Mouse (Mus musculus): ENCODE measurements at regions not wholly inside any gene's neighbourhood (a gene's known extent, or its start where the extent isn't known, plus 50 kb on each side); places are given as distances from the start of the nearest gene placed in this dataset.

GRCm38 (mm10) chr12:109973598-109973997, 305.3 kb upstream of the Dio3 start:
- Histone ChIP-seq H3K9me3 (ENCODE audit: control insufficient read depth, low read length) (no peaks in the 10 kb centered on the region), H3K27ac (ENCODE audit: low read length) (no peak overlapping the region), H3K4me2 (ENCODE audit: low read depth, low read length) (no peak overlapping the region), H3K9ac (ENCODE audit: low read depth, low read length) (no peak overlapping the region), H3K27me3 (replicated peaks; ENCODE audit: control insufficient read depth, insufficient read depth, low read length) (no peaks in the 10 kb centered on the region), H3K36me3 (ENCODE audit: control insufficient read depth, insufficient read depth, low read length) (no peaks in the 10 kb centered on the region), H3K4me1 (ENCODE audit: control insufficient read depth, insufficient read depth, low read length) (no peaks in the 10 kb centered on the region), H3K4me3 (ENCODE audit: low read length) (no peak overlapping the region)
- ATAC-seq: peak; percentile 58; the same call in 1 of the 2 replicates
- WGBS: 78% methylated on average over 4 of the region's 4 CpGs

GRCm38 (mm10) chr12:109975176-109975972, 303.5 kb upstream of the Dio3 start:
- H3K36me3 ChIP-seq (ENCODE audit: control insufficient read depth, insufficient read depth, low read length): no peaks in the 10 kb centered on the region
- H3K9me3 ChIP-seq (ENCODE audit: control insufficient read depth, low read length): no peaks in the 10 kb centered on the region
- no peak overlapping the region for H3K9ac ChIP-seq (ENCODE audit: low read depth, low read length)
- H3K4me1 ChIP-seq (ENCODE audit: control insufficient read depth, insufficient read depth, low read length): no peaks in the 10 kb centered on the region
- H3K27me3 ChIP-seq (replicated peaks; ENCODE audit: control insufficient read depth, insufficient read depth, low read length): no peaks in the 10 kb centered on the region
- no peak for ATAC-seq
- WGBS: 90% methylated on average over 17 of the region's 17 CpGs
- no peak overlapping the region for H3K4me2 ChIP-seq (ENCODE audit: low read depth, low read length)
- H3K4me3 ChIP-seq (ENCODE audit: low read length): no peak overlapping the region
- no peak overlapping the region for H3K27ac ChIP-seq (ENCODE audit: low read length)

- no peaks in the 10 kb centered on the region for H3K9me3 ChIP-seq (ENCODE audit: control insufficient read depth, low read length)
- H3K4me1 ChIP-seq (ENCODE audit: control insufficient read depth, insufficient read depth, low read length): no peaks in the 10 kb centered on the region
- H3K4me3 ChIP-seq (ENCODE audit: low read length): no peak overlapping the region
- H3K9ac ChIP-seq (ENCODE audit: low read depth, low read length): no peak overlapping the region
- no peaks in the 10 kb centered on the region for H3K36me3 ChIP-seq (ENCODE audit: control insufficient read depth, insufficient read depth, low read length)
- no peaks in the 10 kb centered on the region for H3K27me3 ChIP-seq (replicated peaks; ENCODE audit: control insufficient read depth, insufficient read depth, low read length)
- no peak overlapping the region for H3K27ac ChIP-seq (ENCODE audit: low read length)
- no peak for ATAC-seq
- WGBS: 82% methylated on average over 11 of the region's 11 CpGs
- no peak overlapping the region for H3K4me2 ChIP-seq (ENCODE audit: low read depth, low read length)
Measured at GRCm38 (mm10) chr12:109984651-109985050, 294.2 kb upstream of the Dio3 start.

- H3K27ac ChIP-seq (ENCODE audit: low read length): no peak overlapping the region
- H3K4me1 ChIP-seq (ENCODE audit: control insufficient read depth, insufficient read depth, low read length): no peaks in the 10 kb centered on the region
- no peaks in the 10 kb centered on the region for H3K9me3 ChIP-seq (ENCODE audit: control insufficient read depth, low read length)
- ATAC-seq: no peak
- no peaks in the 10 kb centered on the region for H3K27me3 ChIP-seq (replicated peaks; ENCODE audit: control insufficient read depth, insufficient read depth, low read length)
- 92% methylated on average over 7 of the region's 7 CpGs for WGBS
- H3K4me2 ChIP-seq (ENCODE audit: low read depth, low read length): no peak overlapping the region
- no peak overlapping the region for H3K4me3 ChIP-seq (ENCODE audit: low read length)
- no peak overlapping the region for H3K9ac ChIP-seq (ENCODE audit: low read depth, low read length)
- H3K36me3 ChIP-seq (ENCODE audit: control insufficient read depth, insufficient read depth, low read length): no peaks in the 10 kb centered on the region
Measured at GRCm38 (mm10) chr12:109993410-109993809, 285.5 kb upstream of the Dio3 start.

DNA sequence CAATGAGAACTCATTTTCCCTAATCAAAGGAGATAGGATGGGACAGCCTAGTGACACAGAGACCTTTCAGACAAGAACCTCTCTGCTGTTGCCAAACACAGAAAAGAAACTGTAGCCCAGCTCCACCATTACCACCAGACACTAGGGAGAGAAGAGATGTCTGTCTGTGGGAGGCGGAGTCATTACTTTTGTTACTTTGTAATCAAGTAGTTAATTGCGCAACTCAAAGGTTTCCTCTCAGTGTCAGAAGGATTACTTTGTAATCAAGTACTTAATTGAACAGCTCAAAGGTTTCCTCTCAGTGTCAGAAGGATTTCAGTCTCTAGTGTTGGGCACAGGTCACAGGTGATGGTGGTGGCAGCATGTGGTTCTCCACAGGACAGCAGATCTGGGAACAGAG, 276.2 kb upstream of the Dio3 start:
- Histone ChIP-seq H3K27ac (ENCODE audit: low read length) (no peak overlapping the region), H3K36me3 (ENCODE audit: control insufficient read depth, insufficient read depth, low read length) (no peaks in the 10 kb centered on the region), H3K9ac (ENCODE audit: low read depth, low read length) (no peak overlapping the region), H3K4me2 (ENCODE audit: low read depth, low read length) (no peak overlapping the region), H3K27me3 (replicated peaks; ENCODE audit: control insufficient read depth, insufficient read depth, low read length) (no peaks in the 10 kb centered on the region), H3K4me3 (ENCODE audit: low read length) (no peak overlapping the region), H3K9me3 (ENCODE audit: control insufficient read depth, low read length) (no peaks in the 10 kb centered on the region), H3K4me1 (ENCODE audit: control insufficient read depth, insufficient read depth, low read length) (no peaks in the 10 kb centered on the region)
- ATAC-seq: no peak
- 93% methylated on average over 2 of the region's 2 CpGs for WGBS

GRCm38 (mm10) chr12:110009136-110009535, 269.7 kb upstream of the Dio3 start:
- WGBS: 54% methylated on average over 4 of the region's 4 CpGs
- no peak overlapping the region for H3K4me2 ChIP-seq (ENCODE audit: low read depth, low read length)

DNA sequence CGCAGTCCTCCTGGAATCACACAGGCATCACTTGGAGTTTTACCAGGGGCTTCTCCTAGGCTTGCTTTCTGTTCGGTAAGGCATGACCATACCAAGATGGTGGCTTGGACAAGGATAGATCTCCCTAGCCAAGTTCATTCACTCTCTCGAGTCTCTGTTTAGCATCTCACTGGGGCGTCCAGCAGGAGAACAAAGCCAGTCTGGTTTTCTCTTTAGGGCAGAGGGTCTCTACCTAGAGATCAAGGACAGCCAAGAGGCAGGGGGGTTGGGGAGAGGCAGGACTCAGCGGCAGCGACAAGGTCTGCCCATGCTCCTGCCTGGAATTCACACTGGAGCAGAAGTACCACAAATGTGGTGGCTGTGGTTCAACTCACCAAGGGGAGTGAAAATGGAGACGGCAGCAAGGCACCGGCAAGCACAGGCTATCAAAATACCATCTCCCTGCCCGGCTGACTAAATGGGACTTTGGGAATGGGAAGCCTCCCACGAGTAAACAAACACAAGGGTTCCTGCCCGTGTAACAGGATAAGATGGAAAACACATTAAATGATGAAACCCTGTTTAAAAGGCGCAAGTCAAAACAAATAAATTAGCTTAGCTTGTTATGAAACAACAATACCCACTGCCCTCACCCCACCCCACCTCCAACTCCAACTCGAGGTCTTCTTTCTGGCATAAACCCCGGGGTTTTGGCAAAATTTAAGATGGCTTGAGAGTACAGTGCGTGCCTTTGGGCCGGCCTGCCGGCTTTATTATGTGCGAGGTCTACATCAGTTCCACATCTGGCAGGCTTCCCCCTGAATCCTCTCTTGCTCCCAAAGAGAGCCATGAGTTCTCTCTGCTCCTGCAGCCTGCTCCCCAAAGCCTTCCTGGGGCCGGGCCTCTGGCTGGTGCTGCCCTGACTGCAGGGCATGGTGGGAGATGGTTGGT, 258.1 kb upstream of the Dio3 start:
- H3K27me3 ChIP-seq (replicated peaks; ENCODE audit: control insufficient read depth, insufficient read depth, low read length): no peaks in the 10 kb centered on the region
- peaks cover 7% of the 10 kb centered on the region; the same call in 1 of the 2 replicates for H3K4me1 ChIP-seq (ENCODE audit: control insufficient read depth, insufficient read depth, low read length)
- no peak overlapping the region for H3K4me2 ChIP-seq (ENCODE audit: low read depth, low read length)
- H3K27ac ChIP-seq (ENCODE audit: low read length): no peak overlapping the region
- no peaks in the 10 kb centered on the region for H3K36me3 ChIP-seq (ENCODE audit: control insufficient read depth, insufficient read depth, low read length)
- no peak overlapping the region for H3K9ac ChIP-seq (ENCODE audit: low read depth, low read length)
- H3K9me3 ChIP-seq (ENCODE audit: control insufficient read depth, low read length): no peaks in the 10 kb centered on the region
- no peak for ATAC-seq
- no peak overlapping the region for H3K4me3 ChIP-seq (ENCODE audit: low read length)
- WGBS: 61% methylated on average over 19 of the region's 19 CpGs

More at GRCm38 (mm10) chr12:110009136-110009535, 269.7 kb upstream of the Dio3 start:
- no peak overlapping the region for H3K4me3 ChIP-seq (ENCODE audit: low read length)
- ATAC-seq: no peak
- no peak overlapping the region for H3K27ac ChIP-seq (ENCODE audit: low read length)
- no peak overlapping the region for H3K9ac ChIP-seq (ENCODE audit: low read depth, low read length)
- H3K36me3 ChIP-seq (ENCODE audit: control insufficient read depth, insufficient read depth, low read length): no peaks in the 10 kb centered on the region
- no peaks in the 10 kb centered on the region for H3K4me1 ChIP-seq (ENCODE audit: control insufficient read depth, insufficient read depth, low read length)
- no peaks in the 10 kb centered on the region for H3K9me3 ChIP-seq (ENCODE audit: control insufficient read depth, low read length)
- no peaks in the 10 kb centered on the region for H3K27me3 ChIP-seq (replicated peaks; ENCODE audit: control insufficient read depth, insufficient read depth, low read length)

GRCm38 (mm10) chr12:110021690-110022089, 257.2 kb upstream of the Dio3 start:
- Histone ChIP-seq H3K36me3 (ENCODE audit: control insufficient read depth, insufficient read depth, low read length) (no peaks in the 10 kb centered on the region), H3K27ac (ENCODE audit: low read length) (no peak overlapping the region), H3K9me3 (ENCODE audit: control insufficient read depth, low read length) (no peaks in the 10 kb centered on the region), H3K4me2 (ENCODE audit: low read depth, low read length) (no peak overlapping the region), H3K4me3 (ENCODE audit: low read length) (no peak overlapping the region), H3K9ac (ENCODE audit: low read depth, low read length) (no peak overlapping the region), H3K4me1 (ENCODE audit: control insufficient read depth, insufficient read depth, low read length) (peaks cover 7% of the 10 kb centered on the region; the same call in 1 of the 2 replicates), H3K27me3 (replicated peaks; ENCODE audit: control insufficient read depth, insufficient read depth, low read length) (no peaks in the 10 kb centered on the region)
- WGBS: 85% methylated on average over 12 of the region's 12 CpGs
- ATAC-seq: no peak

- Histone ChIP-seq H3K9me3 (ENCODE audit: control insufficient read depth, low read length) (no peaks in the 10 kb centered on the region), H3K36me3 (ENCODE audit: control insufficient read depth, insufficient read depth, low read length) (no peaks in the 10 kb centered on the region), H3K27me3 (replicated peaks; ENCODE audit: control insufficient read depth, insufficient read depth, low read length) (no peaks in the 10 kb centered on the region), H3K4me2 (ENCODE audit: low read depth, low read length) (no peak overlapping the region), H3K27ac (ENCODE audit: low read length) (no peak overlapping the region), H3K9ac (ENCODE audit: low read depth, low read length) (no peak overlapping the region), H3K4me1 (ENCODE audit: control insufficient read depth, insufficient read depth, low read length) (peaks cover 11% of the 10 kb centered on the region; the same call in 1 of the 2 replicates), H3K4me3 (ENCODE audit: low read length) (no peak overlapping the region)
- no peak for ATAC-seq
- WGBS: 64% methylated on average over 6 of the region's 6 CpGs
Measured at GRCm38 (mm10) chr12:110022631-110023030, 256.2 kb upstream of the Dio3 start.

All from intestine, embryonic 16.5 days (tissue).